8 mouse cellular contexts compared by ENCODE assay signal in the genomic region with DNA sequence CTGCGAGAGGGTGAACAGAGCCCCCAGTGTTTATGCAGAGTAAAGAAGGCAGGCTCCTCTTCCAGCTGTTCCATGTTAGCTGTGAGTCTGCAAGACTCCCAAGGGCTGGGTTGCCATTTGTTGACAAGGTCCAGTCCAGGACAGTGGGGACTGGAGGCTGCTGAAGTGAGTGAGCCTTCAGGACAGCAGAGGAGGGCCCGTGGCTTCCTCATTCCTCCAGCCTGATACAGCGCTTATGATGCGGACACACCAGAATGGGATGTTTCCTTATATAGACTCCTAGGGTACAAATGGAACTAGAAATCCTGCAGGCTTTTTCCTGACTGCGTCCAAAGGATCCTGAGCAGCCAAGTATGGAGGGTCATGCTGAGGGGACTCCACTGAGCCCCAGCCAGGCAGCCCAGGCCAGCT. TPM values are rescaled to one million over a fixed set of nuclear protein-coding genes. Genes with fewer than 3 reads are reported as not detected.
DNase-seq lines count a peak whose midpoint lies in the region; ATAC-seq and TF ChIP-seq lines count a peak whose summit lies in the region.

No protein-coding gene starts in this region.

- 0 out of 2 replicates have a peak, but pooled peaks have one; percentile 11 for ATAC-seq in embryonic facial prominence, embryonic 15.5 days (ENCODE audit: insufficient number of reproducible peaks, low FRiP score, low TSS enrichment, low read depth)
- ATAC-seq in heart, embryonic 14.5 days (ENCODE audit: insufficient number of reproducible peaks, insufficient read depth, low FRiP score, low read depth), result peak; percentile 3; the same call in 1 of the 2 replicates
- peak; percentile 24 for ATAC-seq in kidney, embryonic 15.5 days (replicated peaks; ENCODE audit: low FRiP score)
- peak; percentile 36 for ATAC-seq in lung, postnatal 0 days
- ATAC-seq in megakaryocyte-erythroid progenitor cell, adult 5-6 weeks (replicated peaks; ENCODE audit: low FRiP score, low TSS enrichment, poor library complexity, severe bottlenecking), result no peak

- no peak for TF ChIP-seq POLR2A in spleen, adult 2 months (IDR thresholded peaks at IDR 0.05; ENCODE audit: low read depth, low read length)
- TF ChIP-seq POLR2A in small intestine, adult 2 months (IDR thresholded peaks at IDR 0.05; ENCODE audit: low read depth, low read length), result no peak

- no peak for TF ChIP-seq EP300 in lung, postnatal 0 days (IDR thresholded peaks at IDR 0.05)

- no peak overlapping the region for H3K9ac ChIP-seq in embryonic facial prominence, embryonic 15.5 days
- peak overlapping the region; percentile 100 for H3K9ac ChIP-seq in heart, embryonic 14.5 days (ENCODE audit: low read length)
- 0 out of 2 replicates have a peak overlapping the region, but pooled peaks have one; percentile 69 for H3K9ac ChIP-seq in kidney, embryonic 15.5 days
- H3K9ac ChIP-seq in lung, postnatal 0 days (replicated peaks; ENCODE audit: low read depth), result no peak overlapping the region

- peak overlapping the region; percentile 4; the same call in 1 of the 2 replicates for H3K27ac ChIP-seq in spleen, adult 2 months (ENCODE audit: insufficient read depth, low read length)
- H3K27ac ChIP-seq in embryonic facial prominence, embryonic 15.5 days (replicated peaks), result peak overlapping the region; percentile 90
- H3K27ac ChIP-seq in heart, embryonic 14.5 days (replicated peaks in 1 of 2; ENCODE audit: control insufficient read depth in 1 of 2, insufficient read depth in 1 of 2, low read depth in 2 of 2, low read length in 2 of 2), result peak overlapping the region; percentile 96 to 99
- H3K27ac ChIP-seq in kidney, embryonic 15.5 days, result peak overlapping the region; percentile 89
- H3K27ac ChIP-seq in lung, postnatal 0 days (ENCODE audit: low read length), result peak overlapping the region; percentile 79
- peak overlapping the region; percentile 65 for H3K27ac ChIP-seq in small intestine, adult 2 months (ENCODE audit: insufficient read depth, low read depth, low read length)

- TF ChIP-seq CTCF in spleen, adult 2 months (IDR thresholded peaks at IDR 0.05; ENCODE audit: extremely low read depth, insufficient read depth, insufficient read length, insufficient replicate concordance), result no peak
- TF ChIP-seq CTCF in lung, postnatal 0 days (IDR thresholded peaks at IDR 0.05), result no peak
- TF ChIP-seq CTCF in small intestine, adult 2 months (IDR thresholded peaks at IDR 0.05; ENCODE audit: extremely low read depth, insufficient read length, insufficient replicate concordance, low read depth, low read length), result no peak

- no peaks in the 10 kb centered on the region for H3K36me3 ChIP-seq in spleen, adult 2 months (ENCODE audit: control insufficient read depth, insufficient read depth, low read length)
- H3K36me3 ChIP-seq in embryonic facial prominence, embryonic 15.5 days, result peaks cover 6% of the 10 kb centered on the region; the same call in 1 of the 2 replicates
- peaks cover 33% of the 10 kb centered on the region for H3K36me3 ChIP-seq in heart, embryonic 14.5 days (ENCODE audit: control insufficient read depth, insufficient read depth, low read length)
- no peaks in the 10 kb centered on the region for H3K36me3 ChIP-seq in kidney, embryonic 15.5 days
- H3K36me3 ChIP-seq in lung, postnatal 0 days (ENCODE audit: insufficient read depth, low read length), result no peaks in the 10 kb centered on the region
- no peaks in the 10 kb centered on the region for H3K36me3 ChIP-seq in small intestine, adult 2 months (ENCODE audit: control insufficient read depth, insufficient read depth, low read length)

- peaks cover 4% of the 10 kb centered on the region for H3K4me1 ChIP-seq in spleen, adult 2 months (ENCODE audit: control insufficient read depth, insufficient read depth, insufficient read length)
- peaks cover 34% of the 10 kb centered on the region for H3K4me1 ChIP-seq in embryonic facial prominence, embryonic 15.5 days
- H3K4me1 ChIP-seq in heart, embryonic 14.5 days (ENCODE audit: control insufficient read depth in 2 of 2, insufficient read depth in 2 of 2, low read length in 2 of 2), result peaks cover 8 to 45% of the 10 kb centered on the region in 2 experiments
- H3K4me1 ChIP-seq in kidney, embryonic 15.5 days, result peaks cover 39% of the 10 kb centered on the region
- H3K4me1 ChIP-seq in lung, postnatal 0 days (ENCODE audit: insufficient read depth, low read depth, low read length), result 0 out of 2 replicates have a peak, but pooled peaks cover 6% of the 10 kb centered on the region
- H3K4me1 ChIP-seq in small intestine, adult 2 months (ENCODE audit: control insufficient read depth, insufficient read depth, insufficient read length, low read length), result peaks cover 20% of the 10 kb centered on the region

- DNase-seq in spleen, adult 2 months (ENCODE audit: low read depth in 1 of 2, low spot score in 2 of 2), result no peak
- no peak for DNase-seq in spleen, postnatal 4 days (ENCODE audit: low spot score in 2 of 2)
- DNase-seq in lung, postnatal 0 days (ENCODE audit: low spot score), result peak; percentile 80

- no peaks in the 10 kb centered on the region for H3K9me3 ChIP-seq in embryonic facial prominence, embryonic 15.5 days (replicated peaks)
- H3K9me3 ChIP-seq in heart, embryonic 14.5 days (ENCODE audit: control insufficient read depth, low read length), result no peaks in the 10 kb centered on the region
- no peaks in the 10 kb centered on the region for H3K9me3 ChIP-seq in kidney, embryonic 15.5 days (replicated peaks)
- H3K9me3 ChIP-seq in lung, postnatal 0 days (ENCODE audit: low read length), result no peaks in the 10 kb centered on the region

- H3K4me3 ChIP-seq in spleen, adult 2 months (ENCODE audit: extremely low read depth, insufficient read depth, insufficient read length), result no peak overlapping the region; the same call in 1 of the 2 replicates
- peak overlapping the region; percentile 65 for H3K4me3 ChIP-seq in embryonic facial prominence, embryonic 15.5 days (replicated peaks)
- H3K4me3 ChIP-seq in heart, embryonic 14.5 days (ENCODE audit: control insufficient read depth in 1 of 2, insufficient read depth in 1 of 2, low read depth in 1 of 2, low read length in 2 of 2), result peak overlapping the region; percentile 87 to 94
- peak overlapping the region; percentile 57 for H3K4me3 ChIP-seq in kidney, embryonic 15.5 days (replicated peaks)
- peak overlapping the region; percentile 67 for H3K4me3 ChIP-seq in lung, postnatal 0 days (ENCODE audit: low read depth, low read length)
- peak overlapping the region; percentile 10 for H3K4me3 ChIP-seq in small intestine, adult 2 months (ENCODE audit: low read depth, low read length)

- peaks cover 28% of the 10 kb centered on the region for H3K27me3 ChIP-seq in spleen, adult 2 months (ENCODE audit: control insufficient read depth, insufficient read depth, low read length)
- no peaks in the 10 kb centered on the region for H3K27me3 ChIP-seq in embryonic facial prominence, embryonic 15.5 days
- no peaks in the 10 kb centered on the region for H3K27me3 ChIP-seq in heart, embryonic 14.5 days (ENCODE audit: control insufficient read depth, insufficient read depth, low read length)
- no peaks in the 10 kb centered on the region for H3K27me3 ChIP-seq in kidney, embryonic 15.5 days
- no peaks in the 10 kb centered on the region for H3K27me3 ChIP-seq in lung, postnatal 0 days (replicated peaks; ENCODE audit: insufficient read depth, low read length)
- peaks cover 36% of the 10 kb centered on the region for H3K27me3 ChIP-seq in small intestine, adult 2 months (ENCODE audit: control insufficient read depth, insufficient read depth, low read length)

- WGBS in spleen, adult 2 months, result 44% methylated on average over 5 of the region's 5 CpGs
- 15% methylated on average over 5 of the region's 5 CpGs for WGBS in embryonic facial prominence, embryonic 15.5 days
- WGBS in heart, embryonic 14.5 days, result 0% methylated on average over 5 of the region's 5 CpGs
- WGBS in kidney, embryonic 15.5 days, result 17% methylated on average over 5 of the region's 5 CpGs
- 26% methylated on average over 5 of the region's 5 CpGs for WGBS in lung, postnatal 0 days
- WGBS in small intestine, adult 2 months, result 40% methylated on average over 5 of the region's 5 CpGs

- peak overlapping the region; percentile 87 for H3K4me2 ChIP-seq in embryonic facial prominence, embryonic 15.5 days (replicated peaks)
- peak overlapping the region; percentile 74 for H3K4me2 ChIP-seq in heart, embryonic 14.5 days (ENCODE audit: low read length)
- peak overlapping the region; percentile 99 for H3K4me2 ChIP-seq in kidney, embryonic 15.5 days
- H3K4me2 ChIP-seq in lung, postnatal 0 days (replicated peaks; ENCODE audit: low read depth, low read length), result peak overlapping the region; percentile 97

RNA-seq across cellular contexts. Expression of gene Samd4, which starts 3.2 kb away (rescaled TPM):
- 3.6 and 3.7 TPM in 2 replicates for polyA plus RNA-seq in spleen, adult 2 months (2012; rRNA removed)
- 14.6 and 15.4 TPM in 2 replicates for polyA plus RNA-seq in embryonic facial prominence, embryonic 15.5 days (2015; fragmentation: Nextera tagmentation; extraction: Ambion mirVana)
- polyA plus RNA-seq in heart, embryonic 14.5 days (2014; fragmentation: Nextera tagmentation; extraction: Ambion mirVana), result 11.0 and 12.0 TPM in 2 replicates
- polyA plus RNA-seq in kidney, embryonic 15.5 days (2015; fragmentation: Nextera tagmentation; extraction: Ambion mirVana), result 5.0 and 5.2 TPM in 2 replicates
- 6.3 and 7.9 TPM in 2 replicates for polyA plus RNA-seq in lung, postnatal 0 days (2015; fragmentation: Nextera tagmentation; extraction: Ambion mirVana)
- 3.2 and 4.1 TPM in 2 replicates for polyA plus RNA-seq in small intestine, adult 2 months (2012; rRNA removed)
- total RNA-seq in megakaryocyte-erythroid progenitor cell, adult 5-6 weeks (2014; fragmentation: Nextera tagmentation), result 0.07 and 4.2 TPM in 2 replicates
- total RNA-seq in megakaryocyte-erythroid progenitor cell, adult 5-6 weeks (2017), result 0.15 and 0.61 TPM in 2 replicates

RNA-seq across cellular contexts. Expression of gene Cgrrf1, which starts 54.0 kb away (rescaled TPM):
- polyA plus RNA-seq in spleen, adult 2 months (2012; rRNA removed), result 6.5 and 7.3 TPM in 2 replicates
- polyA plus RNA-seq in embryonic facial prominence, embryonic 15.5 days (2015; fragmentation: Nextera tagmentation; extraction: Ambion mirVana), result 20.9 and 22.3 TPM in 2 replicates
- 29.7 and 35.3 TPM in 2 replicates for polyA plus RNA-seq in heart, embryonic 14.5 days (2014; fragmentation: Nextera tagmentation; extraction: Ambion mirVana)
- polyA plus RNA-seq in kidney, embryonic 15.5 days (2015; fragmentation: Nextera tagmentation; extraction: Ambion mirVana), result 27.8 and 29.9 TPM in 2 replicates
- 54.6 and 54.8 TPM in 2 replicates for polyA plus RNA-seq in lung, postnatal 0 days (2015; fragmentation: Nextera tagmentation; extraction: Ambion mirVana)
- 6.4 and 10.3 TPM in 2 replicates for polyA plus RNA-seq in small intestine, adult 2 months (2012; rRNA removed)
- 21.1 and 21.5 TPM in 2 replicates for total RNA-seq in megakaryocyte-erythroid progenitor cell, adult 5-6 weeks (2014; fragmentation: Nextera tagmentation)
- total RNA-seq in megakaryocyte-erythroid progenitor cell, adult 5-6 weeks (2017), result 7.8 and 18.8 TPM in 2 replicates

Comparison
In these comparisons a context has a peak if more than half of its experiments do, and no peak if none do; other contexts are left out.
1. H3K27ac ChIP-seq: peak in every context shown above with its lines; median percentile 98 in heart, embryonic 14.5 days; 90 in embryonic facial prominence, embryonic 15.5 days; 89 in kidney, embryonic 15.5 days; 79 in lung, postnatal 0 days; 65 in small intestine, adult 2 months; 4 in spleen, adult 2 months.
2. H3K9ac ChIP-seq: peak in heart, embryonic 14.5 days (single experiment) and kidney, embryonic 15.5 days (single experiment); none in embryonic facial prominence, embryonic 15.5 days (single experiment) and lung, postnatal 0 days (single experiment).
3. Peak in every context shown above with its lines, with median percentiles within 50 percentile points of each other: H3K4me2 ChIP-seq.